Mouse (Mus musculus) limb, embryonic 12.5 days (tissue): ENCODE data around the gene Hacd1. TPM values are rescaled to one million over a fixed set of nuclear protein-coding genes. Genes with fewer than 3 reads are reported as not detected.
A peak's percentile ranks its signal among the peaks of the same experiment; 100 is the strongest.

Source experiments
- ATAC-seq: fragments of 200-750 bp; cut with Nextera tagmentation; 2 replicates; pipeline ENCODE4 v1.8.0; 2017; ENCODE audit warnings: low read depth, moderate TSS enrichment; ENCODE audit not compliant: insufficient number of reproducible peaks, insufficient read depth, low FRiP score, low TSS enrichment
- H3K27ac ChIP-seq: fragments of 300-500 bp; sonication (generic); 2 replicates; pipeline ENCODE4 v1.5.1; 2016; ENCODE audit warnings: mild to moderate bottlenecking, moderate library complexity
- H3K27me3 ChIP-seq: fragments of 300-500 bp; sonication (generic); 2 replicates; pipeline ENCODE4 v1.6.1; 2016; ENCODE audit warnings: mild to moderate bottlenecking, moderate library complexity
- H3K36me3 ChIP-seq: fragments of 300-500 bp; sonication (generic); 2 replicates; pipeline ENCODE4 v1.6.1; 2016; ENCODE audit warnings: mild to moderate bottlenecking, moderate library complexity
- H3K4me1 ChIP-seq: fragments of 300-500 bp; sonication (generic); replicated peaks from 2 replicates; pipeline ENCODE4 v1.6.1; 2016
- H3K4me2 ChIP-seq: fragments of 300-500 bp; sonication (generic); 2 replicates; pipeline ENCODE4 v1.6.1; 2016; ENCODE audit warnings: mild to moderate bottlenecking, moderate library complexity
- H3K4me3 ChIP-seq: fragments of 300-500 bp; sonication (generic); replicated peaks from 2 replicates; pipeline ENCODE4 v1.5.1; 2016; ENCODE audit warnings: mild to moderate bottlenecking
- H3K9ac ChIP-seq: fragments of 300-500 bp; sonication (generic); replicated peaks from 2 replicates; pipeline ENCODE4 v1.6.1; 2016; ENCODE audit warnings: mild to moderate bottlenecking, moderate library complexity
- H3K9me3 ChIP-seq: fragments of 300-500 bp; sonication (generic); 2 replicates; pipeline ENCODE4 v1.6.1; 2016; ENCODE audit warnings: mild to moderate bottlenecking, moderate library complexity
- WGBS: fragments of 180-500 bp; shearing (Covaris S2); methylation state at CpG from one replicate; pipeline ENCODE4 v1.1.7; 2016; 5-methylcytosine and 5-hydroxymethylcytosine counted together
- polyA plus RNA-seq: library from polyadenylated mRNA; unstranded; fragments of >200 nt; fragmentation: Nextera tagmentation; extraction: Ambion mirVana; gene quantifications from 2 replicates; pipeline ENCODE4 v1.2.1, GENCODE M21; 2016

The Hacd1 gene
- polyA plus RNA-seq, 1 experiment from 2014 or later, result 44.9 TPM

- H3K27ac ChIP-seq, result no peak overlapping the region
- no peaks in the 10 kb centered on the region for H3K27me3 ChIP-seq
- H3K9ac ChIP-seq, result no peak overlapping the region
- ATAC-seq, result no peak
- H3K36me3 ChIP-seq, result no peaks in the 10 kb centered on the region
- H3K4me3 ChIP-seq, result no peak overlapping the region
- no peak overlapping the region for H3K4me2 ChIP-seq
- WGBS, result 58% methylated on average over 2 of the region's 2 CpGs
- H3K9me3 ChIP-seq, result no peaks in the 10 kb centered on the region
- no peaks in the 10 kb centered on the region for H3K4me1 ChIP-seq
Observed at GRCm38 (mm10) chr2:14065704-14066650, 10.0 kb upstream of the Hacd1 start.

- under 1% methylated on average over 47 of the region's 58 CpGs for WGBS
- no peaks in the 10 kb centered on the region for H3K9me3 ChIP-seq
- no peaks in the 10 kb centered on the region for H3K27me3 ChIP-seq
- H3K4me1 ChIP-seq, result no peaks in the 10 kb centered on the region
- H3K4me2 ChIP-seq, result peak overlapping the region; percentile 70
- peak overlapping the region; percentile 75 for H3K4me3 ChIP-seq
- ATAC-seq, result peak; percentile 93
- H3K27ac ChIP-seq, result peak overlapping the region; percentile 72
- peak overlapping the region; percentile 70 for H3K9ac ChIP-seq
- no peaks in the 10 kb centered on the region for H3K36me3 ChIP-seq
Observed at GRCm38 (mm10) chr2:14055168-14055565, 768 bp downstream of the Hacd1 start.

GRCm38 (mm10) chr2:14054716-14055115 lies 1.2 kb downstream of the Hacd1 start:
- 3% methylated on average over 6 of the region's 6 CpGs for WGBS
- Histone ChIP-seq H3K4me1 (no peaks in the 10 kb centered on the region), H3K27ac (peak overlapping the region; percentile 72), H3K4me3 (peak overlapping the region; percentile 75), H3K4me2 (peak overlapping the region; percentile 70), H3K36me3 (no peaks in the 10 kb centered on the region), H3K9ac (peak overlapping the region; percentile 70), H3K9me3 (no peaks in the 10 kb centered on the region), H3K27me3 (no peaks in the 10 kb centered on the region)
- ATAC-seq, result peak; percentile 23; the same call in 1 of the 2 replicates

GRCm38 (mm10) chr2:14054163-14054562 lies 1.8 kb downstream of the Hacd1 start:
- Histone ChIP-seq H3K4me3 (no peak overlapping the region), H3K9ac (no peak overlapping the region), H3K4me2 (peak overlapping the region; percentile 70; the same call in 1 of the 2 replicates), H3K4me1 (no peaks in the 10 kb centered on the region), H3K36me3 (no peaks in the 10 kb centered on the region), H3K27me3 (no peaks in the 10 kb centered on the region), H3K27ac (no peak overlapping the region), H3K9me3 (no peaks in the 10 kb centered on the region)
- no peak for ATAC-seq
- 67% methylated on average over 3 of the region's 3 CpGs for WGBS

GRCm38 (mm10) chr2:14053618-14054017 lies 2.3 kb downstream of the Hacd1 start:
- no peak overlapping the region for H3K4me3 ChIP-seq
- H3K4me1 ChIP-seq, result no peaks in the 10 kb centered on the region
- 65% methylated on average over 3 of the region's 3 CpGs for WGBS
- H3K27me3 ChIP-seq, result no peaks in the 10 kb centered on the region
- no peaks in the 10 kb centered on the region for H3K9me3 ChIP-seq
- H3K36me3 ChIP-seq, result no peaks in the 10 kb centered on the region
- ATAC-seq, result no peak
- no peak overlapping the region for H3K4me2 ChIP-seq
- no peak overlapping the region for H3K27ac ChIP-seq
- no peak overlapping the region for H3K9ac ChIP-seq

GRCm38 (mm10) chr2:14048808-14049207 lies 7.1 kb downstream of the Hacd1 start:
- H3K9ac ChIP-seq, result no peak overlapping the region
- no peak for ATAC-seq
- WGBS, result 65% methylated on average over 5 of the region's 5 CpGs

GRCm38 (mm10) chr2:14048381-14048780 lies 7.6 kb downstream of the Hacd1 start:
- H3K4me3 ChIP-seq, result no peak overlapping the region
- H3K9ac ChIP-seq, result no peak overlapping the region
- no peak overlapping the region for H3K27ac ChIP-seq
- no peaks in the 10 kb centered on the region for H3K9me3 ChIP-seq
- no peaks in the 10 kb centered on the region for H3K36me3 ChIP-seq
- ATAC-seq, result no peak
- H3K4me1 ChIP-seq, result no peaks in the 10 kb centered on the region
- no peaks in the 10 kb centered on the region for H3K27me3 ChIP-seq
- H3K4me2 ChIP-seq, result no peak overlapping the region

More at GRCm38 (mm10) chr2:14048808-14049207, 7.1 kb downstream of the Hacd1 start:
- H3K27me3 ChIP-seq, result no peaks in the 10 kb centered on the region
- no peaks in the 10 kb centered on the region for H3K9me3 ChIP-seq
- no peak overlapping the region for H3K4me2 ChIP-seq
- no peak overlapping the region for H3K4me3 ChIP-seq
- H3K36me3 ChIP-seq, result no peaks in the 10 kb centered on the region
- H3K4me1 ChIP-seq, result no peaks in the 10 kb centered on the region
- H3K27ac ChIP-seq, result no peak overlapping the region

GRCm38 (mm10) chr2:14043577-14044170 lies 12.3 kb downstream of the Hacd1 start:
- H3K27ac ChIP-seq, result no peak overlapping the region
- H3K9me3 ChIP-seq, result no peaks in the 10 kb centered on the region
- ATAC-seq, result no peak
- H3K9ac ChIP-seq, result no peak overlapping the region
- 54% methylated on average over 9 of the region's 9 CpGs for WGBS
- no peaks in the 10 kb centered on the region for H3K27me3 ChIP-seq
- H3K4me2 ChIP-seq, result no peak overlapping the region
- no peak overlapping the region for H3K4me3 ChIP-seq
- 0 out of 2 replicates have a peak, but pooled peaks cover 15% of the 10 kb centered on the region for H3K36me3 ChIP-seq
- no peaks in the 10 kb centered on the region for H3K4me1 ChIP-seq

GRCm38 (mm10) chr2:14043011-14043410 lies 12.9 kb downstream of the Hacd1 start:
- 0 out of 2 replicates have a peak, but pooled peaks cover 15% of the 10 kb centered on the region for H3K36me3 ChIP-seq
- 76% methylated on average over 3 of the region's 3 CpGs for WGBS
- no peak overlapping the region for H3K27ac ChIP-seq
- no peak overlapping the region for H3K4me3 ChIP-seq
- no peak for ATAC-seq
- H3K4me1 ChIP-seq, result no peaks in the 10 kb centered on the region
- no peak overlapping the region for H3K4me2 ChIP-seq
- H3K9me3 ChIP-seq, result no peaks in the 10 kb centered on the region
- H3K9ac ChIP-seq, result no peak overlapping the region
- no peaks in the 10 kb centered on the region for H3K27me3 ChIP-seq

GRCm38 (mm10) chr2:14041249-14041648 lies 14.7 kb downstream of the Hacd1 start:
- H3K4me2 ChIP-seq, result no peak overlapping the region
- no peak overlapping the region for H3K4me3 ChIP-seq
- WGBS, result 98% methylated on average over 2 of the region's 2 CpGs
- no peak overlapping the region for H3K27ac ChIP-seq
- 0 out of 2 replicates have a peak, but pooled peaks cover 15% of the 10 kb centered on the region for H3K36me3 ChIP-seq
- H3K27me3 ChIP-seq, result no peaks in the 10 kb centered on the region
- H3K4me1 ChIP-seq, result no peaks in the 10 kb centered on the region
- no peak overlapping the region for H3K9ac ChIP-seq
- ATAC-seq, result no peak
- H3K9me3 ChIP-seq, result no peaks in the 10 kb centered on the region

GRCm38 (mm10) chr2:14019228-14019627 lies 36.7 kb downstream of the Hacd1 start:
- H3K4me2 ChIP-seq, result no peak overlapping the region
- no peaks in the 10 kb centered on the region for H3K4me1 ChIP-seq
- no peaks in the 10 kb centered on the region for H3K27me3 ChIP-seq
- no peaks in the 10 kb centered on the region for H3K9me3 ChIP-seq
- H3K36me3 ChIP-seq, result no peaks in the 10 kb centered on the region
- H3K4me3 ChIP-seq, result no peak overlapping the region
- no peak for ATAC-seq
- no peak overlapping the region for H3K27ac ChIP-seq
- H3K9ac ChIP-seq, result no peak overlapping the region
- 92% methylated on average over 1 of the region's 1 CpGs for WGBS
